Mouse (Mus musculus): ENCODE results near the gene Trim75. TPM values are rescaled to one million over a fixed set of nuclear protein-coding genes. Genes with fewer than 3 reads are reported as not detected.
"Not testable (repeated sequence)": the region's sequence is repeated elsewhere in the genome, so short reads cannot be mapped to it uniquely, and the experiment has no call there.

Gene Trim75
- total RNA-seq (2015) (not detected in 2 replicates), total RNA-seq (2017) (not detected in 2 replicates)

DNA sequence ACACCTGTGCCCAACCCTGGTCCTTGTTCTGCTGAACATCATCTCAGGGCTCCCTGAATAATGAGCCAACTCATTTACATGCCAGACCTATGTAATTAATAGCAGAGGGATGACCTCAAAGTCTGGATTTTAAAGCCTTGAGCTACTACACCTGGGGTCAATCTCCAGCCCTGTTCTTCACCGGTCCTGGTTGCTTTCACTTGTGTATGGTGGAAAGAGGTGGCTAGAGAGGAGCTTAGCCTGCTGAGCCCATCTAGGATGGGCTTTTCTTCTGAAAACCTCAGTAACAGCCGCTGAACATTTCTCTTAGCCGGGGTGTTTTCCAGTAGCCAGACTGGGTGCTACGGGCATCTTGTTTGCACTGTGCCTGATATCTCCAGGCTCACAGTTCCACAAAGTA is at the start of gene Trim75:
Trim75 (minus strand) TSS at position 101 of the 400 bp plus-strand sequence.
- no peak for ATAC-seq (replicated peaks; ENCODE audit: poor library complexity)

DNA sequence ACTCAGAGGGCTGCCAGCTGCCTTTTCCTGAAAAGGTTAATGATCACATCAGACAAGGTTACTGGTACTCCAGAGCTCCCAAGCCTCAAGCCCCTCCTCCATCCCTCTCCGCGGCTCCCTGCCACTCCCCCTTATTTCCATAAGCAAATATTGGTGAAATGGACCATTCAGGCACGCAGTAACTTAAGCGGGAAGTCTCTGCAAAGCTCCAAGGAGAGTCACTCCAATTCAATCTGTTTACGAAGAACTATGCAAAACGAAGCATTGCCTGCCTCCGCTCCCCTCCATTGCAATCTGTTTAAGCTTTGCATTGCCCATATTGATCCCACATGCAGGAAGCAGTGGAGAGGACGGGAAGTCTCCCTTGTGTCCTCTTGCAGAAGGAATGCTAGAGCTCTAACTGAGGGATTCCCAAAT is 49.5 kb upstream of the Trim75 start, which contains the start of gene Apela:
Apela (minus strand) TSS at position 220 of the 417 bp plus-strand sequence.
- no peak for ATAC-seq (replicated peaks; ENCODE audit: poor library complexity)

DNA sequence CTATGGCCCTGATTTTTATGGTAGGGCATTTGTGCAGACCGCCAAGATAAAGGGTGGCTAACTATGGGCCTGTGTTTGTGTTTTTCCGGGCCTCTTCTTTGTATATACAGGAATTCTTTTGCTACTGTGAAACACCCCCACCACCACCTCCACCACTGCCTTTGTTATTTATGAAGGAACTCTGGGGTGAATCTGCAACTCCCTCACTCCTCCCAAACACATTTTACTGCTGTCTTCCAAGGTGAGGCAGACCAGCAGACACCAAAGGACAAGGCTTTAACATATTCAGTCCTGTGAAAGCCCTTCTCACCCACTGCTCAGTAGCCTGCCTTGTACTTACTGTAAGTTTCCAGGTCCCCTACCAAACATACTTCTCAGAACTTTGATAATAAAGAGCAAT is 46.5 kb upstream of the Trim75 start:
- no peak for ATAC-seq (replicated peaks; ENCODE audit: poor library complexity)

GRCm38 (mm10) chr8:65033056-65033455 is 45.4 kb upstream of the Trim75 start:
- no peak for ATAC-seq (replicated peaks; ENCODE audit: poor library complexity)

DNA sequence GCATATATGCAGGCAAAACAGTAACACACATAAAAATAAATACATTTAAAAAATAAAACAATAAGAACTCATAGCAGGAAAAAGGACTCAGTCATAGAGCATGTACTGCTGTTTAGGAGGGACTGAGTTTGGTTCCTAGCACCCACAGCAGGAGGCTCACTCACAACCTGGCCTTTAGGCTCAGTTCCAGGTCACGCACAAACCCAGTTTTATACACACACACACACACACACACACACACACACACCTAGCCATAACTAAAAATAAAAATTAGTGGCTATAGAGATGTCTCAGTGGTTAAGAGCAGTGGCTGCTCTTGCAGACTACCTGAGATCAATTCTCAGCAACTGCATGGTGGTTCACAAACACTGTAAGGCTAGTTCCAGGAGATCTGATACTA is 44.5 kb upstream of the Trim75 start:
- ATAC-seq (replicated peaks; ENCODE audit: poor library complexity): no peak

- no peak for ATAC-seq (replicated peaks; ENCODE audit: poor library complexity)
Measured at GRCm38 (mm10) chr8:65030735-65031485, 43.3 kb upstream of the Trim75 start.

GRCm38 (mm10) chr8:65029776-65030175 is 42.1 kb upstream of the Trim75 start:
- no peak for ATAC-seq (replicated peaks; ENCODE audit: poor library complexity)

DNA sequence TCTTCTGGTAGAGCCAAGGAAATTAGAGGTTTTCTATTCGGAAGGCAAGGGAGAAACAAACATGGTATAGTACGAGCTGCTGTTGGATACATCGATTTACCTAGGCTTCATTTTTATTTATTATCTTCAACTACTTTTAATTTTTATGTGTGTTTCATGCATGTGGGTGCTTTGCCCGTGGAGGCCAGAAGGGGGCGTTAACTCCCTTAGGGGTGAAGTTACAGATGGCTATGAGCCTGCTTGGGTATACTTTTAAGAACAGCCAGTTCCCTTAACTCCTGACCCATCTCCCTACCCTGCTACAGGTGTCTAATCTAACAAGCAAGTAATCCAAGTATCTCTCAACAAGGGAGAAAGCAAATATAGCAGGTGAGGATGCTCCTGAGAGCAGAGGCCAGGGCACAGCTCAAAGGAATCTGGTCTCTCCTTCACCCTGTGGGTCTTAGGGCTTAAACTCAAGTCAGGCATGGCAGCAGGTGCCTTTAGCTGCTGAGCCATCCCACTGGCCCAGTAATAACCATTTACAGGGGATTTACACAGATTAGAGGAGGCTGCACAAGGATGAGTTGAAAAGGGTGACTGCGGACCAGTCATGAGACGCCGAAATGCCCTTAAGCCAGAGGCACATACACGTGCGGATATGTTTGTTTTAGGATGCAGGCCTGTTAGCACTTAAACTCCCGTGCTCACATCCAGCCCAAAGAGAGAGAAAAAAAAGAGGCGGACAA is 41.5 kb upstream of the Trim75 start:
- no peak for ATAC-seq (replicated peaks; ENCODE audit: poor library complexity)

DNA sequence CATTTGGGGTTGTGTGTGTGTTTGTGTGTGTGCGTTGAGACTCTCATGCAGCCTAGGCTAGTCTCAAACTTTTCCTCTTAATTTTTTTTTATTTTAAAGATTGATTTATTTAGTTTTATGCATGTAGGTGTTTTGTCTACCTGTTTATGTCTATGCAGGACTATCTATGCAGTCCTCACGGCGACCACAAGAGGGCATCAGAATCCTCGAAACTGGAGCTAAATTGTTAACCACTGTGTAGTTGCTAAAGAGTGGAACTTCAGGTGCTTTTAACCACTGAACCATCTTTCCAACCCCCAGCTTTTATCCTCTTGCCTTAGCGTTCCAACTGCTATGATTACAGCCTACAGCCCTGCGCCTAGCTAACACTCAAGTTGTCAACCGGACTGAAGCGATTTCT is 34.9 kb upstream of the Trim75 start:
- peak; percentile 69; the same call in 1 of the 2 replicates for ATAC-seq (replicated peaks; ENCODE audit: poor library complexity)

DNA sequence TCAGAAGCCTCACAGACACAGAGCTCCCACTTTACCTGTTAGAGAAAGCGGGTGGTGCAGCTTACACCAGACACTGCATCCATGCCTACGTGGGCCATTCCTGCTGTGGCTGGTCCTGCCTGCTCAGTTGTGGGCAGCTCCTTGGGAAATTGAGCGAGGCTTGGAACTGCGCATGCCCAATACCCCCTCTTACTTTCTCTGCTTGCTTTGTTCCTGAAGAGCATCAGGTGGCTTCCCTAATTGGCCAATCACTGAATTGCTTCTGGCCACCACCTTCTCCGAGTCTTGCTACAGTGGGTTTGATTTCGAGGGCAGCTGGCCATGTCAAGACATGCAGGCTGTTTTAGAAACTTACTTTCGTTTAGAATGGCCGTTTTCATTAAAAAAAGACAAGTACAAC is 30.8 kb upstream of the Trim75 start, which contains the start of the genes Trim61 and Trim60:
Trim61 (minus strand) TSS at position 101 of the 400 bp plus-strand sequence.
Trim60 (minus strand) TSS at position 162 of the 400 bp plus-strand sequence.
- ATAC-seq (replicated peaks; ENCODE audit: poor library complexity): no peak

GRCm38 (mm10) chr8:65007616-65008015 is 20.0 kb upstream of the Trim75 start:
- ATAC-seq (replicated peaks; ENCODE audit: poor library complexity): not testable (repeated sequence)

DNA sequence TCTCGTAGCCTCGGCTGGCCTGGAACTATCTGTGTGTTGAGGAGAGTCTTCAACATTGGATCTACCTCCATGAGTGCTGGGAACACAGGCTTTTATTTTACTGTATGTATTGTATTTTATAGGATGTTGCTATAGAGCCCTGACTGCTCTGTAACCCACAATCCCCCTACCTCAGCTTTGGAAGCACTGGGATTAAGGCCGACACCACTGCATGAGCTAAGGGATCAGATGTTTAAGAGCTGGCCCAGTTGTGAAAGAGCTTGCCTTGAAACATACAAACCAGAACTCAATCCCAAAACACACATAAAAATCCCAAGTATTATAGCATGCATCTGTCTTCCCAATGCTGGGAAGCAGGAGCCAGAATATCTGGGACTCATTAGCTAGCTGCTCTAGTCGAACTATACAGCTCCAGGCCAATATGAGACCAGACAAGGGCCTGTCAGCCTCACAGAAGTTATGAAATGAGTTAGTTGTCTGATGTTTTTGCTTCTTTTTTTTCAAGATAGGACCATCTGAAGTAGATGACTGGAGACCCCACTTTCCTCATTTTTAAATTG is 11.3 kb upstream of the Trim75 start:
- ATAC-seq (replicated peaks; ENCODE audit: poor library complexity): no peak

GRCm38 (mm10) chr8:64983150-64983897 is 4.3 kb downstream of the Trim75 start:
- ATAC-seq (replicated peaks; ENCODE audit: poor library complexity): no peak

GRCm38 (mm10) chr8:64962836-64963235 is 24.8 kb downstream of the Trim75 start:
- peak; percentile 73 for ATAC-seq (replicated peaks; ENCODE audit: poor library complexity)

DNA sequence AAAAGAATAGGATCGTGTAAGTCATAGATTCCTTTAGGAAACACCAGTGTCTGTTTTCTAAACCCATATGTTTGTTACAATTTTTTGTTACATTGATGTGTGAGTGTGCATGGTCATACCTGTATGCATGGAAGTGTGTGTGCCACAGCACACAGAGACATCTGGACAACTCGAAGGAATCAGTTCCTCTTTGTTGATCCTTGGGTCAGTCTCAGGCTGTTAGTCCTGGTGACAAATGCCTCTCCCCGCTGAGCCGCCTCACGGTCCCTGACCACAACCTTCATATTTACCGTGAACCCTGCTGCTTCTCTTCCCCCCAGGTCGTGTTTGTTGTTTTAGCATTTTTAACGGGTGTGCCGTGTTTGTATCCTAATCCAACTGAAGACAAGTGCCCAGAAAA is 28.6 kb downstream of the Trim75 start:
- ATAC-seq (replicated peaks; ENCODE audit: poor library complexity): 0 out of 2 replicates have a peak, but pooled peaks have one; percentile 34

GRCm38 (mm10) chr8:64952101-64952500 is 35.5 kb downstream of the Trim75 start:
- ATAC-seq (replicated peaks; ENCODE audit: poor library complexity): no peak

- no peak for ATAC-seq (replicated peaks; ENCODE audit: poor library complexity)
Measured at GRCm38 (mm10) chr8:64948371-64948770, 39.3 kb downstream of the Trim75 start.

DNA sequence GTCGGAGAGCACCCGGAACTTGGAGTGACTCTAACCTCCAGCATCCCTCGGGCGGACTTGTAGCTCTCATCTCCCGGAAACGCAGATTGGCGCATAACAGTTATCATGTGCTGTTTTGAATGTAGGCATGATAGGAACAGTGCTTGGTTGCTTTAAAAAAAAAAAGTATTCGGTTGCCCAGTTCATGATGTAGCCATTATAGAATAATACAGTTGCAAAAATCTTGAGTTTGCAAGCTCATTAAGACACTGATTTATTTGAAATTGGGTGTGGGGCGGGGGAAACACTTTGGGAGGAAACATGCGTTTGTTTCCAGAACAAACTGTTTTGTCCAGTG is 40.0 kb downstream of the Trim75 start:
- no peak for ATAC-seq (replicated peaks; ENCODE audit: poor library complexity)

DNA sequence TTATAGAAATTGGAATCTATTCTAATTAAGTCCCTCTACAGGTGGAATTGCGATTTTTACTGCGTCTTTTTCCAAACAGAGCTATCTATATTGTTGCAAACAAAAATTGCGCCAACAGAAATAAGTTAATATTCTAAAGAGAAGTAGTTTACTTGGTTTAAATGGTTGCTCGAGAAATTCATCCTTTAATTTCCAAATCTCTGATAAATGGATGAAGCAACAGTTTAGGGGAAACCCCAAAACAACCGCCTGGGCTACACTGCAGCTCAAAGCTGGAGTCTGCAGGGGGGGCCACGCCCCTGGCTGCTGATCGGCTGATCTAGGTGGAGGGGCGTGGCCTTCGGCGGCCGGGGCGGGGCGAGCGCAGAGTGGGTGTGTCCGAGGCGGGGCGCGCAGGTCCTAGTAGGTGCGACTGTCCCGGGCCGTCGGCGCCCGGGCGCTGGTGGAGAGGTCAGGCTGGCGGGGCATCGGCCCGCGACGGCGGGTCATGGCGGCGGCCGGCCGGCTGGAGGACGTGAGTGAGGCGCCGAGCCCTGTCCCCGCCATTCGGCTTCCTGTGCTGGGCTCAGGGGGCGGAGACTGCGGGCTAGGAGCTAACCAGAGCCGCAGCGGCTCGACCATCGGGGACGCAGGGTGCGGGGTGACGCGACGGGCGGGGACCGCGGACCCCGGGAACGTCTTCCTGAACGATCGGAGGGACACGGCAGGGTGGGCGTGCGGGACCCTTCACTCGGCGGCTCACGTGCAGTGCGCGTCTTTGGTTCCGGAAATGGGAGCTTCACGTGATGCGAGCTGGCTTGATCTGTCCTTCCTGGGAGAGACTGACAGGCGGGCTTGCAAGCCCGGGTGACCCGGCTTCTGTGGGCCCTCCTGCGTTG is 40.6 kb downstream of the Trim75 start, which contains the start of gene Tmem192:
Tmem192 (plus strand) TSS at position 366 of the 878 bp plus-strand sequence.
- ATAC-seq (replicated peaks; ENCODE audit: poor library complexity): peak; percentile 79

DNA sequence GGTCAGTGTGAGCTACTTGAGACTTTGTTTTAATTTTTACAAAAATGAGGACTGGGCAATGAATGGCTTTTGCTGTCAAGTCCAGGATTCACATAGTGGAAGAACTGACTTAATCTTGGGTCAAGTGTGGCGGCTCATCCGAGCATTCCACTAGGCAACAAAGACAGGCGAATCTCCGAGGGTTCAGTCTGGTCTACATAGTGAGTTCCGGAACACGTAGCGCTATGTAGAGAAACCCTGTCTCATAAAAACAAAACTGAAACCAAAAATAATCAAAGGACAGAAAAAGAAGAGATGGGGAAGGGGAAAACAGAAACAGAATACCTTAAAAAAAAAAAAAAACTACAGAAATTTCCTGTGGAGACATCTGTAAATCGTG is 41.2 kb downstream of the Trim75 start:
- no peak for ATAC-seq (replicated peaks; ENCODE audit: poor library complexity)

Measured in megakaryocyte progenitor cell, adult 5-6 weeks (primary cell).